Mouse (Mus musculus) bone marrow macrophage, adult 2 months (primary cell): Measurements from ENCODE around the gene Isg20. TPM values are rescaled to one million over a fixed set of nuclear protein-coding genes. Genes with fewer than 3 reads are reported as not detected.

ENCODE experiments used
- H3K27ac ChIP-seq: 2 replicates; pipeline ENCODE4 v1.5.1; 2012; ENCODE audit warnings: low read depth, low read length; ENCODE audit not compliant: insufficient read depth
- H3K4me1 ChIP-seq: 2 replicates; pipeline ENCODE4 v1.6.1; 2012; ENCODE audit warnings: low read length; ENCODE audit not compliant: control insufficient read depth, insufficient read depth
- H3K4me3 ChIP-seq: 2 replicates; pipeline ENCODE4 v1.5.1; 2012; ENCODE audit warnings: mild to moderate bottlenecking, low read length, moderate library complexity; ENCODE audit not compliant: insufficient read depth
- CTCF ChIP-seq: IDR thresholded peaks from 2 replicates; pipeline ENCODE4 v1.5.1; 2012; ENCODE audit warnings: low read depth, mild to moderate bottlenecking, low read length, moderate library complexity
- POLR2A ChIP-seq: IDR thresholded peaks from 2 replicates; pipeline ENCODE4 v1.6.1; 2012; ENCODE audit warnings: mild to moderate bottlenecking, low read depth, low read length, borderline replicate concordance
- polyA plus RNA-seq: library from polyadenylated mRNA; stranded (reverse); fragments of >200 nt; gene quantifications from 2 replicates; pipeline ENCODE4 v1.2.4, GENCODE M21; 2012; ENCODE audit not compliant: missing spikeins, insufficient read depth, insufficient read length

Isg20 gene
- polyA plus RNA-seq, 1 experiment, result 12.4 TPM

DNA sequence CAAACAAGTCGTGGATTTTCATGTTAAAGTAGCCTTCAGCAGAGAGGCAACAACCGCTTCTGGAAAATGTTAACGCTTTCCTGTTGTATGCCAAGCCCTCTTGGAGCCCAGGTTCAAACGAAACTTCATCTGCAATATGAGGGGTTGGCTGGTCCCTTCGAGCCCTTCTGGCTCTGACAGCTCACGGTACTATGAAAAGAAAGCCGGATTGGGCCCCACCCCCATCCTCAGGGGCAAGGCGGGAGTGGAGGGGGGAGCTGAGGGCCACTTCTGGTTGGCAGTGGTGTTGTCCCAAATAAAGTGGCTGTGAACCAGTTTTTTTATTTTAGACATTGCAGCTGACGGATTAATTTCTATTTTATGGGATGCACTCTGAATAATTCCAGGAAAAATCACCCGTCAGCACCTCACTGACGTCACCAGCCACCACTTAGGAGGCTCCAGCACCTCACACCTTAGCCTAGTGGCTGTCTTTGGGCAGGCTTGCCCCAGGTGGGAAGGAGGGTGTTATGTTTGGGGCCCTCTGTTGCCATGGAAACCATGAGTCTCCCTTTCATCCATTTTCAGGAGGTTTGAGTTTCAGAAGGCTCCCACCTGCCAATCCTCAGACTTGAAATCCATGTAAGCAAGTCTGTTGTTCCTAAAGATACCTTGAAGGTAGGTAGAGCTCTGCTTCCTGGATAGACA, 40.8 kb downstream of the Isg20 start:
- TF ChIP-seq POLR2A, result no peak
- TF ChIP-seq CTCF, result no peak
- no peaks in the 10 kb centered on the region for H3K4me1 ChIP-seq
- H3K27ac ChIP-seq, result no peak overlapping the region
- H3K4me3 ChIP-seq, result no peak overlapping the region

- no peak overlapping the region for H3K27ac ChIP-seq
- H3K4me3 ChIP-seq, result no peak overlapping the region
- no peaks in the 10 kb centered on the region for H3K4me1 ChIP-seq
- TF ChIP-seq CTCF, result no peak
- no peak for TF ChIP-seq POLR2A
These were observed 41.4 kb downstream of the Isg20 start for GRCm38 (mm10) chr7:78954619-78955018.

DNA sequence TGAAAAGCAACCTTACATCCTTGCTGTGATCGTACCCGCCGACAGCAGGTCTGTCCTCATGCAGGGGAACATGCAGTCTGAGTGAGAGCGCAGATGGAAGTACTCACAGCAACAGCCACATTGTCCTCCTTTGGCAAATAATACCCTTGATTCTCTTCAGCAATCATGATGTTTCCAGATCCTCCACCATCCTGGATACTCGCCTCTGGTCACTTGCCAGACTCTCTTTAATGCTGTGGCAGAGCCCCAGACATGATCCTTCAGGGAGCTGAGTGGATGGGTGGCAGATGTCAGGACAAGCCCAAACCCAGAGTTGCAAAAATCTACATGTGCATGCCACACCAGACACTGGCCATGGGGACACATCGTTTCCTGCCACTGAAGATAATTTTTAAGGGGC, 41.9 kb downstream of the Isg20 start:
- H3K27ac ChIP-seq, result no peak overlapping the region
- no peaks in the 10 kb centered on the region for H3K4me1 ChIP-seq
- TF ChIP-seq CTCF (no peak), POLR2A (no peak)
- no peak overlapping the region for H3K4me3 ChIP-seq

GRCm38 (mm10) chr7:78958499-78959073, 45.4 kb downstream of the Isg20 start:
- no peak for TF ChIP-seq POLR2A
- TF ChIP-seq CTCF, result no peak
- Histone ChIP-seq H3K4me1 (no peaks in the 10 kb centered on the region), H3K27ac (no peak overlapping the region), H3K4me3 (no peak overlapping the region)

DNA sequence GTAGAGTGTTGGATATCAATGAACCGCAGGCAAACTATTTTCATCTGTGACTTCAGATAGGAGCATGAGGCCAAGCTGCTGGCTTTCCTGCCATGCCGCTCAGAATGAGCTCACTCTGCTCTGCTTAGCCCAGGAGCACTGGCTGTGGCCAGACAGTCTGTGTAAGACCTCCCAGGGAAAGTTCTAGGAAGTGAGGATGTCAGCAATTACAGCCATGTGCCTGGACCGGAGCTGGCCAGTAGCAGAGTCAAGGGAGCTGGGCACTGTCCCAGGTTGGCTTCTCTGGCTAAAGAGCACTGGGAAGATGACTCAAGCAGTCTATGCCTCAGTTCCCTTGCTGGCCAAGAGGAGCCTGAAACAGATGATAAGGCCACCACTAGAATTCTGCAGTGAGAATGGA, 50.7 kb downstream of the Isg20 start:
- TF ChIP-seq CTCF (no peak), POLR2A (no peak)
- H3K4me3 ChIP-seq, result no peak overlapping the region

More for the DNA sequence above, 50.7 kb downstream of the Isg20 start:
- no peak overlapping the region for H3K27ac ChIP-seq
- H3K4me1 ChIP-seq, result no peaks in the 10 kb centered on the region

Other genes with a start within 250 kb of the Isg20 start
- 0.27 TPM in 1 of 2 replicates, not detected in the other for gene Ntrk3, start 175.4 kb upstream of the Isg20 start, polyA plus RNA-seq
- 19.4 and 21.5 TPM in 2 replicates for gene Mrps11, start 130.3 kb upstream of the Isg20 start, polyA plus RNA-seq
- gene Mrpl46, start 129.9 kb upstream of the Isg20 start, polyA plus RNA-seq, result 16.0 and 17.0 TPM in 2 replicates
- 6.7 and 6.8 TPM in 2 replicates for gene Det1, start 66.2 kb upstream of the Isg20 start, polyA plus RNA-seq
- gene Aen, start 17.6 kb upstream of the Isg20 start, polyA plus RNA-seq, result 12.8 and 14.6 TPM in 2 replicates
- gene Acan, start 140.1 kb downstream of the Isg20 start, polyA plus RNA-seq, result not detected in 2 replicates
- not detected in 2 replicates for gene Hapln3, start 217.6 kb downstream of the Isg20 start, polyA plus RNA-seq
- 27.4 and 30.3 TPM in 2 replicates for gene Mfge8, start 235.6 kb downstream of the Isg20 start, polyA plus RNA-seq